Mouse (Mus musculus) ES-Bruce4 (cell line): ENCODE measurements around the gene Inha. TPM values are rescaled to one million over a fixed set of nuclear protein-coding genes. Genes with fewer than 3 reads are reported as not detected.

ENCODE experiments used
- H3K27ac ChIP-seq: 2 replicates; pipeline ENCODE4 v1.5.1; 2012; ENCODE audit warnings: low read length, inconsistent platforms; ENCODE audit not compliant: insufficient read depth
- H3K27me3 ChIP-seq: 2 replicates; pipeline ENCODE4 v1.6.1; 2012; ENCODE audit warnings: mild to moderate bottlenecking, low read length, inconsistent platforms; ENCODE audit not compliant: control insufficient read depth, poor library complexity, insufficient read depth, severe bottlenecking
- H3K36me3 ChIP-seq: 2 replicates; pipeline ENCODE4 v1.6.1; 2012; ENCODE audit warnings: inconsistent platforms, mild to moderate bottlenecking, low read length, moderate library complexity; ENCODE audit not compliant: control insufficient read depth, poor library complexity, insufficient read depth, severe bottlenecking
- H3K4me1 ChIP-seq: one replicate; pipeline ENCODE4 v1.8.1; 2011; ENCODE audit warnings: low read length; ENCODE audit not compliant: control insufficient read depth, insufficient read depth
- H3K4me3 ChIP-seq: 2 replicates; pipeline ENCODE4 v1.5.1; 2011; ENCODE audit warnings: low read depth, mild to moderate bottlenecking, low read length
- H3K9ac ChIP-seq: 2 replicates; pipeline ENCODE4 v1.6.1; 2012; ENCODE audit warnings: low read depth, mild to moderate bottlenecking, inconsistent platforms; ENCODE audit not compliant: poor library complexity, severe bottlenecking
- H3K9me3 ChIP-seq: replicated peaks from 2 replicates; pipeline ENCODE4 v1.6.1; 2012; ENCODE audit warnings: mild to moderate bottlenecking, low read length, inconsistent platforms; ENCODE audit not compliant: control insufficient read depth, poor library complexity, insufficient read depth, severe bottlenecking
- CTCF ChIP-seq: IDR thresholded peaks from one replicate; pipeline ENCODE4 v1.8.1; 2011; ENCODE audit warnings: low read depth, low read length
- EP300 ChIP-seq: IDR thresholded peaks from 2 replicates; pipeline ENCODE4 v1.6.1; 2011; ENCODE audit warnings: low read depth, low read length; ENCODE audit not compliant: insufficient read depth
- POLR2A ChIP-seq: IDR thresholded peaks from one replicate; pipeline ENCODE4 v1.8.1; 2011; ENCODE audit warnings: low read length; ENCODE audit not compliant: insufficient read depth
- polyA plus RNA-seq: library from polyadenylated mRNA; stranded (reverse); fragments of >200 nt; gene quantifications from 2 replicates; pipeline ENCODE4 v1.2.4, GENCODE M21; 2011; ENCODE audit warnings: low read depth; ENCODE audit not compliant: missing spikeins, insufficient read depth, insufficient read length

Inha gene
- polyA plus RNA-seq, 1 experiment = 1.9 TPM

DNA sequence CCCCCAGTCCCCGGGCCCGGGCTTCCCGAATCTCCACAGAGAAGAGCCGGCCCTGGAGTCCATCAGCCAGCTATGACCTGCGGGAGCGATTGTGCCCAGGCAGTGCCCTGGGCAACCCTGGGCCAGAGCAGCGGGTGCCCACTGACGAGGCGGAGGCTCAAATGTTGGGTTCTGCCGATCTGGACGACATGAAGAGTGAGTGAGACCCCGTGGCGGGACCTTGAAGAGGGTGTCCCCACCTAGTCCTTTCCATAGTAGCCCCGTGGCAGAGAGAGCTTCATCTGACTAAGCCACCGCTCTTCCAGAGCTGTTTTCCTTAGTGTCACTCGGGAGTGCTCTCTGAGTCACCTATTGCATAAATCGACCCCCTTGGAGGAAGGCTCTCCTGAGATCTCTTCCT lies 42.0 kb downstream of the Inha start:
- TF ChIP-seq CTCF (no peak), POLR2A (no peak), EP300 (no peak)
- Histone ChIP-seq H3K27ac (no peak overlapping the region), H3K4me1 (peaks cover 2% of the 10 kb centered on the region), H3K9ac (no peak overlapping the region), H3K27me3 (no peaks in the 10 kb centered on the region), H3K4me3 (0 out of 2 replicates have a peak overlapping the region, but pooled peaks have one; percentile 19), H3K9me3 (no peaks in the 10 kb centered on the region), H3K36me3 (no peaks in the 10 kb centered on the region)

DNA sequence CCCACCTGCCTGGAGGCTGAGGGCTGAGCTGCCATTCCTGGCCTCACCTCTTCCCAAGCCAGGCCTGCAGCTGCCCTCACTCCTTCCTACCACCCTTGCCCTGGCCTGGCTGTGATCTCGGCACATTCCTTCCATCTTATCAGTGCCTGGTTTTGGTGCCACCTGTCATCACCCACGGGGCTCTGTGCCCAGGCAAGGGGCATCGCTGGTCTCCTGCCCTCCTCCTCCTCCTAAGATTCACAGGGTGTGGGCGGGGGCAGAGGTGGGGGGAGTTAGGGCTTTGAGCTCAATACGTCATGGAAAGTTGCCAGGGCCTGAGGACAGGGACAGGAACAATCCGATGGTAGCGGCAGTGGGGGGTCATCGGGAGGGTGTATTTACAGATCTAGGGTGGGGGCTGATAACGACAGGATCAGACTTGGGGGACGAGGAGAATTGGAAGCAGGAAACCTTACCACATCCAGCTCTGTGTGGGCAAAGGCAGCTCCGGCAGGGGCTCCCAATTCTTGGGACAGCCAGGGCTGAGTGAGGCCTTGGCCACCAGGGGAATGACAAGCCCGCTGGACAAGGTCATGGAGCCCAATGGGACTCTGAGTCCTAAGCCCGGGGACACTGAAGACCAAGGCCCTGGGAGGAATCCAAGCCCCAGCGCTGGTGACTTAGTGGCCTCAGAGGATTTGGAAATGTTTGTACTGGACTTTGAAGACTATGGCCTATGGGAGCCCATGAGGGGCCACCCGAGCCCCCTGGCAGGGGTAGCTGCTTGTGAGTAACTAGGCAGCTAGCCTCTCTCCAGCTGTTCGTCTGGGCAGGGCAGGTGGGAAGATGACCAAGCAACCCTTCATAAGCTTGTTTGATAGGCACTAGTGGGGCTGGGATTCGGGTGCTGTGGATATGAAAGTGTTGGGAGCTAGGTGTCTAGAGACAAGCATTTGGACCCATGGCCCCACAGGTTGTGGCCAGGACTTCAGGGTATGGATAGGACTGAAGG lies 42.7 kb downstream of the Inha start:
- no peaks in the 10 kb centered on the region for H3K9me3 ChIP-seq
- peaks cover 2% of the 10 kb centered on the region for H3K4me1 ChIP-seq
- H3K4me3 ChIP-seq = no peak overlapping the region
- no peaks in the 10 kb centered on the region for H3K36me3 ChIP-seq
- TF ChIP-seq POLR2A (no peak), EP300 (no peak), CTCF (no peak)
- no peak overlapping the region for H3K27ac ChIP-seq
- H3K9ac ChIP-seq = no peak overlapping the region
- H3K27me3 ChIP-seq = no peaks in the 10 kb centered on the region

DNA sequence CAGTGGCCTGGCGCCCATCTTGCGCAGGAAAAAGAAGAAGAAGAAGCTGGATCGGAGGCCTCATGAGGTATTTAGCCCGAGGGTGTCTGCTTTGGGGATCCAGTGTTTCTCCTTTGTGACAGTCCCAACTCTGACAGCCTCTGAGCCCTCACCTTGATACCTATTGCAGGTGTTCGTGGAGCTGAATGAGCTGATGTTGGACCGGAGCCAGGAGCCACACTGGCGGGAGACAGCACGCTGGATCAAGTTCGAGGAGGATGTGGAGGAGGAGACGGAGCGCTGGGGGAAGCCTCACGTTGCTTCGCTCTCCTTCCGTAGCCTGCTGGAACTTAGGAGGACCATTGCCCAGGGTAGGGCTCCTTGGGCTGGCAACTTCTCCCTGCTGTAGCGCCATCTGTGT lies 43.7 kb downstream of the Inha start:
- Histone ChIP-seq H3K36me3 (no peaks in the 10 kb centered on the region), H3K9ac (no peak overlapping the region), H3K9me3 (no peaks in the 10 kb centered on the region), H3K4me1 (peaks cover 2% of the 10 kb centered on the region), H3K4me3 (no peak overlapping the region), H3K27me3 (no peaks in the 10 kb centered on the region), H3K27ac (no peak overlapping the region)
- TF ChIP-seq CTCF (no peak), POLR2A (no peak), EP300 (no peak)

DNA sequence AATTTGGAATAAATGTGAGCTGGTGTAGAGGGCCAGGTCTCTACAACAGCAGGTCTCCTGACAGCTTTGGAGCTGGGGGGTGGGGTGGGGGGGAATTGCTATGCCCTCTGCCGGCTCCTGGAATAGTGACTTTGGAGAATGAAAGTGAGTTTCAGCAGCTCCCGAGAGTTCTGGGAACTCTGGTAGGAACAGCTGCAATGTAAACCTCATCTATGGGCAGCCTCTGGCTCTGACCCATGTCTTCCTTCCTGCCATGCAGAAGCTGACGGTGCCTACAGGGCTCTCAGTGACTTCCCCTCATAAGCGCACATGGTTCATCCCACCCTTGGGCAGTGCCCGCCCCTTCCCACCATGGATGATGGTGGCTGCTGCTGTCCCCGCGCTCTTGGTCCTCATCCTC lies 48.8 kb downstream of the Inha start:
- TF ChIP-seq CTCF (no peak), POLR2A (no peak), EP300 (no peak)
- H3K4me3 ChIP-seq = no peak overlapping the region
- no peaks in the 10 kb centered on the region for H3K27me3 ChIP-seq
- H3K36me3 ChIP-seq = no peaks in the 10 kb centered on the region
- H3K9ac ChIP-seq = no peak overlapping the region
- H3K9me3 ChIP-seq = no peaks in the 10 kb centered on the region
- no peak overlapping the region for H3K27ac ChIP-seq
- H3K4me1 ChIP-seq = peaks cover 2% of the 10 kb centered on the region

DNA sequence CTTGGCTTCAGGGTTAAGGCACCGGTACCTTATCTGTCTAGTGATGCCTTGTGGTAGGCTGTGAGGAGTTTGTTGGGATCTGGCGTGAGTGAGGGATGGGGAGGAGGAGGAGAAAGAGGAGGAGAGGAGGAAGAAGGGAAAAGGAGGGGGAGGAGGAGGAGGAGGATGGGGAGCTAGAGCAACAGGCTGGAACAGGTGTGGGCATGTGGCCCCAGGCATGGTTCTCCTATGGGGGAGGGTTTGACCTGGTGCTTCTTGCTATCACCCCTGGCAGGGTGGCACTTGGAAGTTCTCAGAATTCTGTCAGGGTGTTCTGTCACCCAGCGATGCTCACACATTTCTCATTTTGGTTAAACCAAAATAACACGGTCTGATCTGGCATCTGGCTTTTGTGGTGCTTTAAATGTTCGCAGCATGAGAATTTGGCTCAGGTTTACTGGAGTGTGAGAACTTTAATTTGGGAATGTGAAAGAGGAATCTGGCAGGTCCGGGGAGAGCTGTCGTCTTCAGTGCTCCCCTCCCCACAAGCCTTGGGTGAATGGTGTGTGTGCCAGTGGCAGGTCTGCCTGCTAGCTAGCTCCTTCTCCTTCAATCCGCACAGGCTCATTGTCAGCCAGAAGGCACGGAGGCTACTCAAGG lies 49.4 kb downstream of the Inha start:
- Histone ChIP-seq H3K9ac (no peak overlapping the region), H3K27me3 (no peaks in the 10 kb centered on the region), H3K4me3 (no peak overlapping the region), H3K9me3 (no peaks in the 10 kb centered on the region), H3K36me3 (no peaks in the 10 kb centered on the region), H3K27ac (no peak overlapping the region), H3K4me1 (peaks cover 2% of the 10 kb centered on the region)
- no peak for TF ChIP-seq EP300
- no peak for TF ChIP-seq POLR2A
- TF ChIP-seq CTCF = no peak
